Mouse (Mus musculus) G1E (cell line): ENCODE results near the gene Rexo4. TPM values are rescaled to one million over a fixed set of nuclear protein-coding genes. Genes with fewer than 3 reads are reported as not detected.

Source experiments
- ATAC-seq: 2 replicates; pipeline ENCODE4 v1.8.0; 2016; ENCODE audit warnings: mild to moderate bottlenecking; ENCODE audit not compliant: insufficient number of reproducible peaks, poor library complexity, low FRiP score, severe bottlenecking; ENCODE audit errors: extremely low read depth
- DNase-seq: peaks from one replicate; pipeline ENCODE4 v3.0.0; 2012; ENCODE audit warnings: low spot score
- H3K27me3 ChIP-seq: 2 replicates; pipeline ENCODE4 v1.6.1; 2012; ENCODE audit warnings: mild to moderate bottlenecking, low read length, inconsistent platforms; ENCODE audit not compliant: insufficient read depth
- H3K36me3 ChIP-seq: replicated peaks from 2 replicates; pipeline ENCODE3; 2012; ENCODE audit warnings: mild to moderate bottlenecking, inconsistent platforms
- H3K4me1 ChIP-seq: 2 replicates; pipeline ENCODE4 v1.6.1; 2012; ENCODE audit warnings: low read depth, low read length, inconsistent platforms, mixed read lengths; ENCODE audit not compliant: insufficient read depth
- H3K4me3 ChIP-seq: 2 replicates; pipeline ENCODE4 v1.5.1; 2012; ENCODE audit warnings: low read depth, mild to moderate bottlenecking, inconsistent platforms, low read length, moderate library complexity, mixed read lengths
- H3K9me3 ChIP-seq: replicated peaks from 2 replicates; pipeline ENCODE4 v1.6.1; 2012; ENCODE audit warnings: inconsistent platforms
- CTCF ChIP-seq: IDR thresholded peaks from 2 replicates; pipeline ENCODE4 v1.5.1; 2012; ENCODE audit warnings: low read depth, low read length, inconsistent platforms, mixed read lengths
- GATA1 ChIP-seq: IDR thresholded peaks from 2 replicates; pipeline ENCODE4 v1.6.1; 2012; ENCODE audit warnings: borderline replicate concordance, low read length, inconsistent platforms, mixed read lengths
- GATA2 ChIP-seq: IDR thresholded peaks from 2 replicates; pipeline ENCODE4 v1.6.1; 2012; ENCODE audit warnings: low read depth, low read length, inconsistent platforms, borderline replicate concordance
- POLR2AphosphoS5 ChIP-seq: IDR thresholded peaks from 2 replicates; pipeline ENCODE4 v1.6.1; 2012; ENCODE audit warnings: low read depth, low read length, inconsistent platforms; ENCODE audit not compliant: insufficient replicate concordance
- TAL1 ChIP-seq: conservative IDR thresholded peaks from 2 replicates; pipeline ENCODE4 v1.6.1; 2012; ENCODE audit warnings: low read depth, low read length, inconsistent platforms, mixed read lengths
- polyA plus RNA-seq: library from polyadenylated mRNA; stranded (reverse); fragments of >175 nt; gene quantifications from 2 replicates; pipeline ENCODE4 v1.2.3, GENCODE M21; 2012
- total RNA-seq, 2 experiments: library from RNA; stranded (forward) in 1 of 2; stranded (reverse) in 1 of 2; fragments of 200-1000 nt in 1 of 2; fragments of >200 nt in 1 of 2; fragmentation: Nextera tagmentation in 1 of 2; gene quantifications; 2 replicates each; pipeline ENCODE4 v1.2.3; 2014 to 2017

The Rexo4 gene
- total RNA-seq (2014; fragmentation: Nextera tagmentation) (61.0 and 69.6 TPM in 2 replicates), total RNA-seq (2017) (108 and 115 TPM in 2 replicates), polyA plus RNA-seq (77.7 and 125 TPM in 2 replicates)

DNA sequence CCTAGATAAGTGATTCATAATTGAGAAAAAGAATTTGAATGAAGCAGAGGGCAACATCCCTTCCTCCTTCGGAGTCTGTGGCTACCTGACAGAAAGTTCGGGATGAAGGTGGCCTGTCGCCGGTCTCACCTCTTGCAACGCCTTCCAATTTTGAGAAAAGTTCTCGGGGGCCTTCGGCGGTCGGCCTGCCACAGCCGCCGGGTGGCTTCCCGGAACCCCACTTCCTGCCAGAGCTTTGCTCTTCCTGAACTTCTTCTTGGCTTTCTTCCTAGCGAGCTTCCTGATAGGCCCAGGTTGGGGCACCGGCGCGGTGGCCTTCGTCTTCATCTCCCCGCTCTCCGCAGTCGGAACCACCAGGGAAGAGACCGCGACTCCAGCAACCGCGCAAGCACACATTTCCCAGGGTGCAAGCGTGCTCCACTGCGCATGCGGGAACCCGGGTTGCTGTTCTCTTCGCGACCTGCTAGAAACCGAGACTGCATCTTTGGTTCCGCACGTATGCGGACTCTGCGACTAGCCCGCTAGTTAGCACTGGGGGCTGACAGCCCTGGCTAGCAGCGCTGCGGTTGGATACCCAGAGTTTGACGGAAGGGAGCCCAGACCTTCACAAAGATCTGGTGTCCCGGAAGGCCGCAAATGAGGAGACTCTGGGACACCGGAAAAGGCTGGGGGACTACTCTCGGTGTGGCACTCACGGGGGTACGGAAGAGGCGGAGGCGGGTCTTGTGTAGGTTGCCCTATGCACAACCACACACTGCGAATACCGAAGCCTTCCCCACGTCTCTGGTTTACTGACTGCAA, at the start of gene Rexo4:
Rexo4 (minus strand) TSS at position 464 of the 801 bp plus-strand sequence.
- H3K9me3 ChIP-seq: peaks cover 5% of the 10 kb centered on the region; the same call in 1 of the 2 replicates
- TF ChIP-seq TAL1: no peak
- no peak for TF ChIP-seq GATA1
- no peak for TF ChIP-seq CTCF
- TF ChIP-seq GATA2: no peak
- no peak for TF ChIP-seq POLR2AphosphoS5
- peak within 1 kb of the TSS; percentile 78 for H3K4me3 ChIP-seq
- peak; percentile 89 for DNase-seq
- peaks cover 37% of the 10 kb centered on the region for H3K36me3 ChIP-seq
- ATAC-seq: peak; percentile 69
- peaks cover 41% of the 10 kb centered on the region for H3K4me1 ChIP-seq
- H3K27me3 ChIP-seq: no peaks in the 10 kb centered on the region

DNA sequence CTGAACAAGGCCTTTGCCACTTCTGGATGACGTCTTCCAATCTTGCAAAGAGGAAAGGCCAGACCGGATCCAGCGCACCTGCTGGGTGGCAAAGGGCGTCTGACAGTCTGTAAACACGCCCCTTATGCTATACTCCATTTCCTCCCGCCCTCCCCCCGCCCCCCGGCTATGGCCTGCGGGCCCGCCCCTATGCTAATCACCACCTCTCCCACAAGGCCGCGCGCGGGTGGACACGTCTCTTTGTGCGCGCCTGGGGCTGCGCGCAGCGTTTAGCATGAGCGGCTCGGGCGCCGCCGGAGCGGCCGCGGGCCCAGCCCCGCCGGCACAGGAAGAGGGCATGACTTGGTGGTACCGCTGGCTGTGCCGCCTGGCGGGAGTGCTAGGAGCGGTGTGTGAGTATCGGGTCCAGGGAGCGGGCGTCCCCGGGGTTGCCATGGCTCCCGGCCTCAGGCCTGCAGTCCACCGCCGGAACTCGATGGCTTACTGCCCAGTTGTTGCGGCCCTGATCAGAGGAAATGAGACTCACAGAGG, 45.6 kb upstream of the Rexo4 start, which contains the start of gene Cacfd1:
Cacfd1 (plus strand) TSS at position 213 of the 531 bp plus-strand sequence.
- Histone ChIP-seq H3K9me3 (no peaks in the 10 kb centered on the region), H3K27me3 (peaks cover 24% of the 10 kb centered on the region), H3K4me3 (peak within 1 kb of the TSS; percentile 91), H3K36me3 (peaks cover 26% of the 10 kb centered on the region), H3K4me1 (peaks cover 35% of the 10 kb centered on the region)
- no peak for TF ChIP-seq CTCF
- TF ChIP-seq GATA2: no peak
- TF ChIP-seq GATA1: no peak
- no peak for TF ChIP-seq TAL1
- no peak for TF ChIP-seq POLR2AphosphoS5
- ATAC-seq: peak; percentile 78
- DNase-seq: peak; percentile 89

DNA sequence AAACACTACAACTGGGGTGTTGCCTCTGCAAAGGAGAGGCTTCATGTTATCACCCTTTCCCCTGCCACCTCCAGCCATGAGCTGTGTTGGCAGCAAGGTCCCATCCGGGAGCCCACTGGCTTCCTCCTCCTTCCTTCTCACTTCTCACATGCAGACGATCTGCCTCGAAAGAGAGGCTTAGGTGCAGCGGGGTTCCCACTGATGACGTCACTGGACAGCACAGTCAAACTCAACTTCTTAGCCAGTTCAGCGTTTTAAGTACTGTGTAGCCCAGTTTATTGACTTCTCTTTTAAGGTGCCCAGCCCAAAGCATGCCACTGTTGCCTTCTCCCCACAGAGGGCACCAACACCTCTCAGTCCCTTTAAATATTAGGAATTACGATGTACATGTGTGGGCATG, 43.5 kb upstream of the Rexo4 start:
- peaks cover 11% of the 10 kb centered on the region for H3K36me3 ChIP-seq
- no peak for ATAC-seq
- no peak overlapping the region for H3K4me3 ChIP-seq
- DNase-seq: no peak
- H3K4me1 ChIP-seq: peaks cover 33% of the 10 kb centered on the region
- no peaks in the 10 kb centered on the region for H3K9me3 ChIP-seq
- no peak for TF ChIP-seq GATA2
- no peak for TF ChIP-seq GATA1
- no peak for TF ChIP-seq CTCF
- no peak for TF ChIP-seq TAL1
- TF ChIP-seq POLR2AphosphoS5: no peak
- peaks cover 31% of the 10 kb centered on the region for H3K27me3 ChIP-seq

DNA sequence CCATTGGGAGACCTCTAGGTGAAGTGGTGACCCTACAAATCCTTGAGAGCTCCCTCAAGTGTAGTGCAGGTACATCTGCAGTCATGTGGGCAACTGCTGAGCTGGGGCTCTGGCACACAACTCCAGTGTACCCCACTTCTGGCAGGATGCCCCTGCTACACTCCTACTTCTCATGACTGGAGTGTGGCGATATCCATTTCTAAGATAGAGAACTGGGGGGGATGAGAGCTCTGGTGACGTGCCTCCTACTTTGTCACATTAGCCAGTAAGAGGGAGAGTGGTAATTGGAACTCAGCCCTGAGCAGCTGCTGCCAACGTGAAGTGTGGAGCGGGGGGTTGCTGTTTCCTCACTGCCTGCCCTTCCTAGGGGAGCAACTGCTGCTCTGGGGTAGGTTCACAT, 42.1 kb upstream of the Rexo4 start:
- peaks cover 24% of the 10 kb centered on the region for H3K4me1 ChIP-seq
- ATAC-seq (no peak), DNase-seq (no peak)
- H3K4me3 ChIP-seq: no peak overlapping the region
- TF ChIP-seq TAL1 (no peak), GATA2 (no peak), GATA1 (no peak), CTCF (no peak), POLR2AphosphoS5 (no peak)
- peaks cover under 1% of the 10 kb centered on the region for H3K36me3 ChIP-seq
- no peaks in the 10 kb centered on the region for H3K9me3 ChIP-seq
- peaks cover 31% of the 10 kb centered on the region for H3K27me3 ChIP-seq

DNA sequence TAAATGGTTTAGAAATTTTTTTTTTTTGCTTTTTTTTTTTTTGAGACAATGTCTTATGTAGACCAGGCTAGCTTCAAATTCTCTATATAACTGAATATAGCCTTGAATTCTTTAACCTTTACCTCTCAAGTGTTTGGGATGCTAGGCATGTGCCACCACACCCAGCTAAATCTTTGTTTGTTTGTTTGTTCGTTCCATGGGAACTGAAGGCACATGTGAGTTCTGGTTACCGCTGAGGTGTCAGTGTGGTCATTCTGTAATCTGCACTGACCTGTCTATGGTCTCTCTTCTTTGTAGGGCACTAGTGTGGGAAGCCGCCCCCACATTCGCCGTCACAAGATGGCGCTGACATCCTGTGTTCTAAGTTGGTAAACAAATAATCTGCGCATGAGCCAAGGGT, 33.8 kb upstream of the Rexo4 start:
- TF ChIP-seq GATA2 (no peak), TAL1 (no peak), GATA1 (no peak), POLR2AphosphoS5 (no peak)
- no peaks in the 10 kb centered on the region for H3K36me3 ChIP-seq
- no peaks in the 10 kb centered on the region for H3K9me3 ChIP-seq
- peaks cover 13% of the 10 kb centered on the region for H3K4me1 ChIP-seq
- H3K4me3 ChIP-seq: no peak overlapping the region
- peaks cover 21% of the 10 kb centered on the region for H3K27me3 ChIP-seq
- DNase-seq (no peak), ATAC-seq (no peak)

DNA sequence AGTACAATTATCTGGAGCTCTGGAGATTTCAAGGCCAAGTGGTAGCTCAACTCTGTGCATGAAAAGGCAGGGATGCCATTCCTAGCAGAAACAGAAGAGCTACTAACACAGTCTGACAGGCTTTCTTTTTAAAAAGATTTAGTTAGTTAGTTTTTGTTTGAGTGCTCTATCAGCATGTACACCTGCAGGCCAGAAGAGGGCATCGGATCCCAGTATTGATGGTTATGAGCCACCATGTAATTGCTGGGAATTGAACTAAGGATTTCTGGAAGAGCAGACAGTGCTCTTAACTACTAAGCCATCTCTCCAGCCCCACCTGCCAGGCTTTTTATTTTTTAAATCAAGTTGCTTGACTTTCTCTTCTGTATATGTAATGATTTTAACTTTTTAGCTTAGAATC, 33.3 kb upstream of the Rexo4 start:
- Histone ChIP-seq H3K36me3 (no peaks in the 10 kb centered on the region), H3K9me3 (no peaks in the 10 kb centered on the region), H3K4me1 (peaks cover 13% of the 10 kb centered on the region), H3K27me3 (peaks cover 25% of the 10 kb centered on the region), H3K4me3 (no peak overlapping the region)
- ATAC-seq: no peak
- TF ChIP-seq POLR2AphosphoS5 (no peak), GATA1 (no peak), CTCF (no peak), GATA2 (no peak), TAL1 (no peak)
- no peak for DNase-seq
